9 mouse cellular contexts compared by ENCODE assay signal in genomic region chr3:84061523-84062453, GRCm38 (mm10). TPM values are rescaled to one million over a fixed set of nuclear protein-coding genes. Genes with fewer than 3 reads are reported as not detected.
DNase-seq lines count a peak whose midpoint lies in the region; ATAC-seq and TF ChIP-seq lines count a peak whose summit lies in the region.
"Had no signal": no experiment of that assay in that cellular context is flagged by ENCODE, and none has a peak within 500 bp of the region (broad histone marks: within the 10 kb centered on the region; RNA-seq: fewer than 3 reads in every experiment).

No protein-coding gene starts in this region.

- peak overlapping the region; percentile 84 for H3K27ac ChIP-seq in liver, adult 2 months (replicated peaks; ENCODE audit: insufficient read depth, low read depth, low read length)
- peak overlapping the region; percentile 76 for H3K27ac ChIP-seq in heart, embryonic 13.5 days (replicated peaks)

- no peak overlapping the region for H3K4me2 ChIP-seq in heart, embryonic 13.5 days

- ATAC-seq in common myeloid progenitor, adult 5-6 weeks (replicated peaks; ENCODE audit: low read depth, poor library complexity, severe bottlenecking) = peak; percentile 61; the same call in 1 of the 2 replicates
- no peak; the same call in 1 of the 2 replicates for ATAC-seq in heart, embryonic 13.5 days (ENCODE audit: extremely low read depth, insufficient number of reproducible peaks, low FRiP score, low TSS enrichment)
- ATAC-seq: forebrain, embryonic 16.5 days had no signal

- H3K36me3 ChIP-seq in liver, adult 2 months (ENCODE audit: control insufficient read depth, insufficient read depth, low read length) = no peaks in the 10 kb centered on the region
- no peaks in the 10 kb centered on the region for H3K36me3 ChIP-seq in heart, embryonic 13.5 days

- 14% methylated on average over 13 of the region's 13 CpGs for WGBS in liver, adult 2 months
- WGBS in heart, embryonic 13.5 days = 61% methylated on average over 13 of the region's 13 CpGs

- H3K79me2 ChIP-seq in liver, adult 2 months (ENCODE audit: control insufficient read depth, insufficient read depth, low read length) = no peaks in the 10 kb centered on the region

- peaks cover 15% of the 10 kb centered on the region for H3K4me1 ChIP-seq in liver, adult 2 months (ENCODE audit: control insufficient read depth, insufficient read depth, low read length)
- peaks cover 23% of the 10 kb centered on the region for H3K4me1 ChIP-seq in heart, embryonic 13.5 days

- no peak for TF ChIP-seq CTCF in liver, adult 2 months (IDR thresholded peaks at IDR 0.05; ENCODE audit: low read depth, low read length)

- no peak for TF ChIP-seq POLR2A in liver, adult 2 months (IDR thresholded peaks at IDR 0.05; ENCODE audit: extremely low read depth, insufficient read depth, low read length)

- H3K4me3 ChIP-seq in liver, adult 2 months (ENCODE audit: insufficient read depth, low read depth, low read length) = no peak overlapping the region
- no peak overlapping the region for H3K4me3 ChIP-seq in heart, embryonic 13.5 days

- H3K9ac ChIP-seq in liver, adult 2 months (ENCODE audit: low read depth, low read length) = peak overlapping the region; percentile 12; the same call in 1 of the 2 replicates
- no peak overlapping the region for H3K9ac ChIP-seq in heart, embryonic 13.5 days

- H3K9me3 ChIP-seq in heart, embryonic 13.5 days = no peaks in the 10 kb centered on the region

- no peaks in the 10 kb centered on the region for H3K27me3 ChIP-seq in liver, adult 2 months (ENCODE audit: control insufficient read depth, insufficient read depth, low read length)
- no peaks in the 10 kb centered on the region for H3K27me3 ChIP-seq in heart, embryonic 13.5 days (replicated peaks)

- DNase-seq in liver, adult 2 months (ENCODE audit: extremely low read depth, low read depth, low spot score) = peak; percentile 96
- no peak for DNase-seq in liver
- DNase-seq in mesoderm, embryonic 11.5 days (ENCODE audit: low read depth, low spot score) = peak; percentile 27
- DNase-seq in thymus, adult 18-20 months = no peak
- no peak for DNase-seq in kidney, postnatal 4 days
- no peak for DNase-seq in kidney, postnatal 25 days

RNA-seq across cellular contexts. Expression of gene Tmem131l, which starts 21.8 kb away (rescaled TPM):
- total RNA-seq in liver, adult 2 months (2014; rRNA removed) = 21.1 and 24.9 TPM in 2 replicates
- polyA plus RNA-seq in liver, adult 2 months (2012; rRNA removed) = 10.7 and 15.3 TPM in 2 replicates
- 43.8 and 44.3 TPM in 2 replicates for total RNA-seq in common myeloid progenitor, adult 5-6 weeks (2017)
- polyA plus RNA-seq in heart, embryonic 13.5 days (2015; fragmentation: Nextera tagmentation; extraction: Ambion mirVana) = 23.8 and 24.0 TPM in 2 replicates

Comparison
In these comparisons a context has a peak if more than half of its experiments do, and no peak if none do; other contexts are left out.
1. DNase-seq: peak in liver, adult 2 months (single experiment) and mesoderm, embryonic 11.5 days (single experiment); none in liver (single experiment), thymus, adult 18-20 months (0 of 2), kidney, postnatal 4 days (0 of 2) and kidney, postnatal 25 days (0 of 2).